Mouse (Mus musculus) adipose tissue, adult 10 weeks (tissue): Measurements from ENCODE around the gene Esp3. TPM values are rescaled to one million over a fixed set of nuclear protein-coding genes. Genes with fewer than 3 reads are reported as not detected.

ENCODE experiments used
- polyA plus RNA-seq: library from polyadenylated mRNA; stranded (reverse); fragments of 350-450 nt; fragmentation: Illumina TruSeq; extraction: RNeasy Lipid Tissue Mini Kit (QIAGEN cat#74804); gene quantifications from one replicate; pipeline ENCODE4 v1.2.3, GENCODE M21; 2014; ENCODE audit warnings: low read depth, low replicate concordance

The Esp3 gene
- not detected for polyA plus RNA-seq

GRCm38 (mm10) chr17:40631775-40632174, at the start of gene Esp3:
Gene Esp3 (plus strand): TSS chr17:40632075.

DNA sequence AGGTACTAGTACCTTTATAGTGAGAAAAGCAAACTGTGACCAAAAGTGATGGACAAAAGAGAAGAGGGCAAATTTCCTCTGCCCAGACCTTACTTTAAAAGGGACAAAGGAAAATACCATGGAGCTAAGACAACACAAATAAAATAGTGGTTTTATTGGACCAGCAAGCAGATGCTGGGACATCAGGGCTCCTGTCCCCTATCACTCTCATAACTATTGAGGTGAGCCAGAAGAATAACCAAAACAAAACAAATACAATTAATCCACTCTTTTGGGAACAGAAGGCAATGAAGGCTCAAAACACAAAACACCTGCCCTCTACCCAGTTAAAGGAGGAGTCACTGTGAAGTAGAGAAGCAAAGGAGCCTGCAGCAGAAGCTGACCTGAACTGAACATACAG, 33.6 kb upstream of the Esp3 start, which contains the start of gene Esp4:
Gene Esp4 (plus strand): TSS at position 301 of the 400 bp plus-strand sequence.

Other genes with a start within 250 kb of the Esp3 start
- not detected for gene Esp8, start 112.1 kb upstream of the Esp3 start, polyA plus RNA-seq
- gene Esp6, start 70.6 kb upstream of the Esp3 start, polyA plus RNA-seq, result not detected
- not detected for gene Esp4, start 33.5 kb upstream of the Esp3 start, polyA plus RNA-seq
- not detected for gene Esp1, start 95.0 kb downstream of the Esp3 start, polyA plus RNA-seq
- 72.0 TPM for gene Crisp2, start 174.9 kb downstream of the Esp3 start, polyA plus RNA-seq
- gene Rhag, start 179.1 kb downstream of the Esp3 start, polyA plus RNA-seq, result not detected
- gene 9130008F23Rik, start 248.5 kb downstream of the Esp3 start, polyA plus RNA-seq, result 2.8 TPM